ENCODE assay signal across 8 mouse cellular contexts in the genomic region with DNA sequence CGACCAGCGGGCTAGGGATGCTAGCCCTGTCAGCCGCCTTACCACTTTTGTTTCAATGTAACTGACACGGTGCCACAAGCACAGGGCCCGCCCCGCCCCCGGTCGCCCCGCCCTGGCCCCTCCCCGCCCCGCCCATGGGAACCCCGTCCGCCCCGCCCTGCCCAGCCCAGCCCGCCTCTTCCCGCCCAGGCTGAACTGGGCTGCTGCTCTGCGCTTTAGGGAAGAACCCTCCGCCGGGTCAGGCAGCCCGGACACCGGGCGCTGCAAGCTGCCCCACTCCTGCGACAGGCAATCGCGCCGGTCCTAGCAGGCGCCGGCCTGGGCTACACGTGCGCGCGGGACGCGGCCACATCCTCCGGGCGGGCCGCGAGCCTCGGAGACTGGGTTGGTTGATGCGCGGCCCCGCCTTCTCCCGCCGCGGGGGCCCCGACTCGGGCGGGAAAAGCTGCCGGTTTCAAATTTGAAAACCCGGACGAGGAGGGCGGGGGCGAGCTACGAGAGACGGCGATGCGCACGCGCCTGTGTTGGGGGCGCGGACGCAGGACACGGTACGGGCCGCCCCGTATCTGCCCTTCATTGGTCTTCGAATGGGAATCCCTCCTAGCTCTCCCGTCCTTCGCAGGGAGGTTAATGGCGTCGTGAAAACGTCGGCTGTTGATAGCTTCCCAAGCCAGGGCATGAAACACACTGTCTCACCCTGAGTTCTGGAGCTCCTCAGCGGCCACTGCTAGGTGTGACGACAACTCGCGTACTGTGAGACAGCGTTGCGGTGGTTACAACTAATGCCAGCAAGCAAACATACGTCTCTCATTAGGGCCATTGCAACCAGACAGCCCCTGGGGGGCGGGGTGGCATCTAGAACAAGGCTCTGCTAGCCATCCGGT. TPM values are rescaled to one million over a fixed set of nuclear protein-coding genes. Genes with fewer than 3 reads are reported as not detected.
DNase-seq lines count a peak whose midpoint lies in the region; ATAC-seq lines count a peak whose summit lies in the region.

A gene (minus strand): TSS at position 141 of the 884 bp plus-strand sequence.

- peak within 1 kb of the TSS; percentile 63 for H3K4me3 ChIP-seq in hindbrain, embryonic 11.5 days (ENCODE audit: low read depth, low read length)

- H3K4me1 ChIP-seq in hindbrain, embryonic 11.5 days (replicated peaks; ENCODE audit: control insufficient read depth, insufficient read depth, low read length), result peaks cover 6% of the 10 kb centered on the region; the same call in 1 of the 2 replicates

- H3K9ac ChIP-seq in hindbrain, embryonic 11.5 days (ENCODE audit: low read depth, low read length), result peak within 1 kb of the TSS; percentile 74

- peak within 1 kb of the TSS; percentile 88 for H3K27ac ChIP-seq in hindbrain, embryonic 11.5 days (ENCODE audit: low read depth, low read length)

- H3K9me3 ChIP-seq in hindbrain, embryonic 11.5 days (ENCODE audit: control insufficient read depth, low read length), result no peaks in the 10 kb centered on the region

- peak; percentile 87 for ATAC-seq in hindbrain, embryonic 11.5 days (ENCODE audit: low FRiP score)

- no peaks in the 10 kb centered on the region for H3K27me3 ChIP-seq in hindbrain, embryonic 11.5 days (ENCODE audit: control insufficient read depth, insufficient read depth, low read length)

- WGBS in hindbrain, embryonic 11.5 days, result under 1% methylated on average over 73 of the region's 82 CpGs

- peak; percentile 89 for DNase-seq in NIH3T3 (ENCODE audit: low read depth)
- DNase-seq in cerebellum, adult 8-10 months, result peak; percentile 65
- DNase-seq in forelimb bud, embryonic 11.5 days (ENCODE audit: low read depth, low spot score), result peak; percentile 91
- peak; percentile 91 for DNase-seq in hindbrain, embryonic 11.5 days (ENCODE audit: low spot score)
- DNase-seq in layer of hippocampus, postnatal 14 days (ENCODE audit: low spot score in 2 of 2), result peak; percentile 81 to 83
- peak; percentile 79 for DNase-seq in lung, postnatal 36 days
- DNase-seq in retina, embryonic 14.5 days (ENCODE audit: low spot score), result peak; percentile 84
- peak; percentile 93 for DNase-seq in thymus, postnatal 4 days

- H3K36me3 ChIP-seq in hindbrain, embryonic 11.5 days (ENCODE audit: control insufficient read depth, insufficient read depth, low read length), result peaks cover 8% of the 10 kb centered on the region

- peak within 1 kb of the TSS; percentile 93 for H3K4me2 ChIP-seq in hindbrain, embryonic 11.5 days (replicated peaks; ENCODE audit: low read depth, low read length)

RNA-seq across cellular contexts. Expression of the gene that starts here (rescaled TPM):
- polyA plus RNA-seq in hindbrain, embryonic 11.5 days (2014; fragmentation: Nextera tagmentation; extraction: Ambion mirVana), result 28.4 and 30.5 TPM in 2 replicates
- total RNA-seq in layer of hippocampus, postnatal 14 days (2021), result 1 to 10 TPM; 1.5 to 3.4 TPM

Comparison
In these comparisons a context has a peak if more than half of its experiments do, and no peak if none do; other contexts are left out.
1. Peak in every context shown above with its lines: DNase-seq, ATAC-seq, H3K4me3 ChIP-seq and H3K27ac ChIP-seq.